8 mouse cellular contexts compared by ENCODE assay signal in the genomic region with DNA sequence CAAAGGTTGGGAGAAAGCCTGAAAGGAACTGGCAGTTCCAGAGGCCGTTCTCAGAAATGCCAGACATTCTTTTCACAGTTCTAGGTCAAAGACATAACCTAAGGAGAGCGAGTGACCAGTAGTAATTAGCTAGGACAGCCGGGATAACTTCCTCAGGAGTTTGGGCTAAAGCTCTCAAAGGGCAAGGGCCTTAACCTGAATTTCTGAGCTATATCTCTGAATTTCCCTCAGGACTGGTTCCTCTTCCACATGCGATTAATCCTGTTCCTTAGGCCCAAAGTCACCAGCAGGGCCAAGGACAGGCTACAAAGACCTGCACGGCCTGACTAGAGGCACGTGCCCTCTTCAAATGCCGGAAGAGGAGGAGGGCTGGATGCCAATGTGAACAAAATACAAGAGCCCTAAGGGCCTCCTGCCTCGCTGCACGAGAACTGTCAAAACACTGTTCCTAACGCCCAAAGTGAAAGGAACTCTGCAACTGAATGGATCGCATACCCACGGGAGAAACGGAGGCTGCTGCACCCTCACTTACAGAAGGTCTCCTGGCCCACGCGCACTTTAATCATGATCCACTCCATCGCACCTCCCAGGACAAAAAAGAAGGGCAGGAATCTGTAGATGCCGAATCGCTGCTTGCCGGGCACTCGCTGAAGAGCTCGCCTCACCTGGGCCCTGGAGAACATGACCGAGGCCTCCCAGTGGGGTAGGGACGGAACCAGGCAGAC. TPM values are rescaled to one million over a fixed set of nuclear protein-coding genes. Genes with fewer than 3 reads are reported as not detected.
DNase-seq lines count a peak whose midpoint lies in the region; ATAC-seq lines count a peak whose summit lies in the region.

No protein-coding gene starts in this region.

- peak overlapping the region; percentile 74 for H3K4me3 ChIP-seq in embryonic facial prominence, embryonic 15.5 days (replicated peaks)
- H3K4me3 ChIP-seq in limb, embryonic 10.5 days = peak overlapping the region; percentile 78

- H3K4me2 ChIP-seq in embryonic facial prominence, embryonic 15.5 days (replicated peaks) = peak overlapping the region; percentile 76

- H3K27me3 ChIP-seq in embryonic facial prominence, embryonic 15.5 days = no peaks in the 10 kb centered on the region
- no peaks in the 10 kb centered on the region for H3K27me3 ChIP-seq in limb, embryonic 10.5 days (ENCODE audit: low read depth, poor library complexity, severe bottlenecking)

- WGBS in embryonic facial prominence, embryonic 15.5 days = 1% methylated on average over 23 of the region's 23 CpGs
- WGBS in limb, embryonic 10.5 days = 2% methylated on average over 23 of the region's 23 CpGs

- ATAC-seq in frontal cortex, adult (ENCODE audit: low TSS enrichment) = 0 out of 2 replicates have a peak, but pooled peaks have one; percentile 18
- ATAC-seq in embryonic facial prominence, embryonic 15.5 days (ENCODE audit: insufficient number of reproducible peaks, low FRiP score, low TSS enrichment, low read depth) = no peak

- no peaks in the 10 kb centered on the region for H3K9me3 ChIP-seq in embryonic facial prominence, embryonic 15.5 days (replicated peaks)
- H3K9me3 ChIP-seq in limb, embryonic 10.5 days (replicated peaks) = no peaks in the 10 kb centered on the region

- H3K36me3 ChIP-seq in embryonic facial prominence, embryonic 15.5 days = peaks cover 5% of the 10 kb centered on the region; the same call in 1 of the 2 replicates
- peaks cover 43% of the 10 kb centered on the region for H3K36me3 ChIP-seq in limb, embryonic 10.5 days

- peaks cover 55% of the 10 kb centered on the region for H3K4me1 ChIP-seq in embryonic facial prominence, embryonic 15.5 days
- H3K4me1 ChIP-seq in limb, embryonic 10.5 days = peaks cover 60% of the 10 kb centered on the region

- peak overlapping the region; percentile 85 for H3K27ac ChIP-seq in embryonic facial prominence, embryonic 15.5 days (replicated peaks)
- H3K27ac ChIP-seq in limb, embryonic 10.5 days = peak overlapping the region; percentile 98

- DNase-seq in frontal cortex, adult 2 months (ENCODE audit: extremely low spot score in 1 of 2, low spot score in 1 of 2) = no peak
- DNase-seq in NIH3T3 (ENCODE audit: low read depth) = peak; percentile 73
- peak; percentile 73 for DNase-seq in heart, postnatal 4 days
- DNase-seq in limb, embryonic 10.5 days (ENCODE audit: low spot score) = peak; percentile 58
- peak; percentile 41 for DNase-seq in mesoderm, embryonic 11.5 days (ENCODE audit: low read depth, low spot score)
- peak; percentile 65 for DNase-seq in testis, postnatal 10 days (ENCODE audit: low spot score)

- H3K9ac ChIP-seq in embryonic facial prominence, embryonic 15.5 days = peak overlapping the region; percentile 57

RNA-seq across cellular contexts. Expression of a gene that starts 0.5 kb away (rescaled TPM):
- polyA plus RNA-seq in frontal cortex, adult 2 months (2012; rRNA removed) = 25.7 and 29.9 TPM in 2 replicates
- 61.3 and 67.3 TPM in 2 replicates for polyA plus RNA-seq in embryonic facial prominence, embryonic 15.5 days (2015; fragmentation: Nextera tagmentation; extraction: Ambion mirVana)
- total RNA-seq in heart, postnatal 4 days (2021) = 10 to 100 TPM; 80.5 to 91.4 TPM
- polyA plus RNA-seq in limb, embryonic 10.5 days (2016; fragmentation: Nextera tagmentation; extraction: Ambion mirVana) = 54.2 and 65.3 TPM in 2 replicates

RNA-seq across cellular contexts. Expression of a gene that starts 2.6 kb away (rescaled TPM):
- polyA plus RNA-seq in frontal cortex, adult 2 months (2012; rRNA removed) = 20.2 and 21.4 TPM in 2 replicates
- polyA plus RNA-seq in embryonic facial prominence, embryonic 15.5 days (2015; fragmentation: Nextera tagmentation; extraction: Ambion mirVana) = 393 and 421 TPM in 2 replicates
- total RNA-seq in heart, postnatal 4 days (2021) = 10 to 100 TPM; 91.8 to 93.8 TPM
- polyA plus RNA-seq in limb, embryonic 10.5 days (2016; fragmentation: Nextera tagmentation; extraction: Ambion mirVana) = 638 and 656 TPM in 2 replicates

RNA-seq across cellular contexts. Expression of a gene that starts 40.2 kb away (rescaled TPM):
- polyA plus RNA-seq in frontal cortex, adult 2 months (2012; rRNA removed) = 15.5 and 19.1 TPM in 2 replicates
- polyA plus RNA-seq in embryonic facial prominence, embryonic 15.5 days (2015; fragmentation: Nextera tagmentation; extraction: Ambion mirVana) = 50.6 and 66.2 TPM in 2 replicates
- total RNA-seq in heart, postnatal 4 days (2021) = 10 to 100 TPM; 77.1 to 84.3 TPM
- polyA plus RNA-seq in limb, embryonic 10.5 days (2016; fragmentation: Nextera tagmentation; extraction: Ambion mirVana) = 14.2 and 14.5 TPM in 2 replicates

Comparison
In these comparisons a context has a peak if more than half of its experiments do, and no peak if none do; other contexts are left out.
1. DNase-seq: peak in NIH3T3 (single experiment), heart, postnatal 4 days (single experiment), limb, embryonic 10.5 days (single experiment), mesoderm, embryonic 11.5 days (single experiment) and testis, postnatal 10 days (single experiment); none in frontal cortex, adult 2 months (0 of 2).
2. RNA of a gene that starts 2.6 kb away (polyA plus RNA-seq): 638 to 656 TPM in limb, embryonic 10.5 days and 393 to 421 TPM in embryonic facial prominence, embryonic 15.5 days; 20.2 to 21.4 TPM in frontal cortex, adult 2 months; every median in the first group is over 10 times any median in the second.